Mouse (Mus musculus): Measurements from ENCODE around the gene Tarbp2. TPM values are rescaled to one million over a fixed set of nuclear protein-coding genes. Genes with fewer than 3 reads are reported as not detected.
A peak's percentile ranks its signal among the peaks of the same experiment; 100 is the strongest.

Gene Tarbp2
- 39.5 and 44.5 TPM in 2 replicates for polyA plus RNA-seq (2011; ENCODE audit: insufficient read length, low read depth, missing spikeins)

GRCm38 (mm10) chr15:102517976-102518858, at the start of gene Tarbp2:
Gene Tarbp2, plus strand, starts transcription at chr15:102518192.
- TF ChIP-seq CTCF (IDR thresholded peaks at IDR 0.05; ENCODE audit: borderline replicate concordance, insufficient read depth, low read length) (no peak), POLR2A (IDR thresholded peaks at IDR 0.05; ENCODE audit: low read depth, low read length) (no peak; the same call in none of the 2 replicates)
- Histone ChIP-seq H3K4me1 (ENCODE audit: control insufficient read depth, insufficient read depth, low read length) (peaks cover 6% of the 10 kb centered on the region; the same call in 1 of the 2 replicates), H3K27ac (ENCODE audit: insufficient read depth, low read length) (peak within 1 kb of the TSS; percentile 98), H3K4me3 (ENCODE audit: insufficient read depth, low read length) (peak within 1 kb of the TSS; percentile 86)

DNA sequence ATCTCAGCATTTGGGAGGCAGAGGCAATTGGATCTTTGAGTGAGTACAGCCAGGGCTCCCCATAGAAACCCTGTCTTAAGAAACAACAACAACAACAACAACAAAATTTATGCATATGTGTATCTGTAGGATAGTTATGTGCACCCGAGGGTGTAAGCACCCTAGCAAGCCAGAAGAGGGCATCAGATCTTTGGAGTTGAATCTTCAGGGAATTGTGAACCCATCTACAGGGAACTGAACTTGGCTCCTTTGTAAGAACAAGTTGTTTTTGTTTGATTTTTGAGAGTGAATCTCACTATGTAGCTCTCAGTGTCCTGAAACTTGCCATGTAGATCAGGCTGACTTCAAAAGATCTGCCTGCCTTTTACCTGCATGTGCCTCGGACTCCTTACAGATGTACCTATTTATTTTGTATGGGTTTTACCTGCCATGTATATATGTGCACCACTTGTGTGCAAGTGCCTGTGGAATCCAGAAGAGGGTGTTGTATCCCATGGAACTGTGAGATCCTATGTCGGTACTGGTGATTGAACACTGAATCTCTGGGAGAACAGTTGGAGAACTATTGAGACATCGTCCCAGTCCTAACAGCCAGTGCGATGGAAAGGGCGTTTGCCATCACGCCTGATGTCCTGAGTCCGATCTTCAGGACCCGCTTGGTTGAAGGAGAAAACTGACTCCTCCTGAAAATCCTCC, 49.2 kb upstream of the Tarbp2 start:
- H3K27ac ChIP-seq (ENCODE audit: insufficient read depth, low read length): no peak overlapping the region
- H3K4me3 ChIP-seq (ENCODE audit: insufficient read depth, low read length): no peak overlapping the region
- H3K4me1 ChIP-seq (ENCODE audit: control insufficient read depth, insufficient read depth, low read length): peaks cover 5% of the 10 kb centered on the region
- TF ChIP-seq POLR2A (IDR thresholded peaks at IDR 0.05; ENCODE audit: low read depth, low read length): no peak
- TF ChIP-seq CTCF (IDR thresholded peaks at IDR 0.05; ENCODE audit: borderline replicate concordance, insufficient read depth, low read length): no peak

GRCm38 (mm10) chr15:102470183-102470604, 47.8 kb upstream of the Tarbp2 start, which contains the start of gene Pcbp2:
Gene Pcbp2, plus strand, starts transcription at chr15:102470539.
- Histone ChIP-seq H3K27ac (ENCODE audit: insufficient read depth, low read length) (peak within 1 kb of the TSS; percentile 92), H3K4me1 (ENCODE audit: control insufficient read depth, insufficient read depth, low read length) (peaks cover 5% of the 10 kb centered on the region), H3K4me3 (ENCODE audit: insufficient read depth, low read length) (peak within 1 kb of the TSS; percentile 98)
- TF ChIP-seq POLR2A (IDR thresholded peaks at IDR 0.05; ENCODE audit: low read depth, low read length) (peak; percentile 50; the same call in 1 of the 2 replicates), CTCF (IDR thresholded peaks at IDR 0.05; ENCODE audit: borderline replicate concordance, insufficient read depth, low read length) (peak; percentile 62)

- peaks cover 5% of the 10 kb centered on the region for H3K4me1 ChIP-seq (ENCODE audit: control insufficient read depth, insufficient read depth, low read length)
Measured at GRCm38 (mm10) chr15:102470605-102471294, 47.2 kb upstream of the Tarbp2 start.

DNA sequence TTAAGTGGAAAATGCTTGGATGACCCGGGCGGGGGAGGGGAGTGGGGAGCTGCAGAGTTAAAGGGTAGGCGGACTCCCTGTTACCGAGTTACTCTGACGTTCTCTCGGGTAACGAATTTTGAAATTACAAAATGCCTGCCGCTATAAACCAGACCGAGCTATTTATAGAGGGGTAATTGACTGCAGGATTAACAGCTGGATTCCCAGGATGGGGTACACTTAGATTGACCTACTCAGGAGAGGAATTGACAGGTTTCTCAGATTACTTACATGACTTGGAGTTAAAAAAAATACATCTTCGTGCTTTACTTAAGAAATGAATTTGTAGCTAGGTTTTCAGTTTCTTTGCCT, 46.7 kb upstream of the Tarbp2 start:
- Histone ChIP-seq H3K27ac (ENCODE audit: insufficient read depth, low read length) (no peak overlapping the region), H3K4me1 (ENCODE audit: control insufficient read depth, insufficient read depth, low read length) (peaks cover 5% of the 10 kb centered on the region), H3K4me3 (ENCODE audit: insufficient read depth, low read length) (peak overlapping the region; percentile 98)
- TF ChIP-seq CTCF (IDR thresholded peaks at IDR 0.05; ENCODE audit: borderline replicate concordance, insufficient read depth, low read length): no peak
- no peak for TF ChIP-seq POLR2A (IDR thresholded peaks at IDR 0.05; ENCODE audit: low read depth, low read length)

More at GRCm38 (mm10) chr15:102470605-102471294, 47.2 kb upstream of the Tarbp2 start:
- TF ChIP-seq POLR2A (IDR thresholded peaks at IDR 0.05; ENCODE audit: low read depth, low read length): peak; percentile 48; the same call in 1 of the 2 replicates
- no peak for TF ChIP-seq CTCF (IDR thresholded peaks at IDR 0.05; ENCODE audit: borderline replicate concordance, insufficient read depth, low read length)
- peak overlapping the region; percentile 92 for H3K27ac ChIP-seq (ENCODE audit: insufficient read depth, low read length)
- H3K4me3 ChIP-seq (ENCODE audit: insufficient read depth, low read length): peak overlapping the region; percentile 98

DNA sequence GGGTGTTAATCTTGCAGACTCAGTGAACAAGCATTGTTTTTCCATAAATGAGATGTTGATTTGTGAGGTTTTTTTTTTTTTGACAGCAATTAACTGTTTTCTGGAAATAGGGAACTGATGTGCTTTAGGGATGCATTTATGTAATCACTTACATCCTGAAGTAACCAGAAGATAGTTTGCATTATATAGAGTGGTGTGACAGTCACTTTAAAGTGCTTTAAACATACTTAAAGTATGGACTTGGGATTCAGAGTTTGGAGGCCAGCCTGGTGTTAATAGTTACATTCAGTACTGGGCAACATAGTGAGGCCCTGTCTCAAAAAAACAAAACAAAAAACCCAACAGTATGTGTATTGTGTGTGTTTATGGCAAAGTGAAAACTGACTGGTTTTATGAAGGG, 46.3 kb upstream of the Tarbp2 start:
- peak overlapping the region; percentile 98 for H3K4me3 ChIP-seq (ENCODE audit: insufficient read depth, low read length)
- peaks cover 5% of the 10 kb centered on the region for H3K4me1 ChIP-seq (ENCODE audit: control insufficient read depth, insufficient read depth, low read length)
- no peak for TF ChIP-seq POLR2A (IDR thresholded peaks at IDR 0.05; ENCODE audit: low read depth, low read length)
- TF ChIP-seq CTCF (IDR thresholded peaks at IDR 0.05; ENCODE audit: borderline replicate concordance, insufficient read depth, low read length): no peak
- H3K27ac ChIP-seq (ENCODE audit: insufficient read depth, low read length): no peak overlapping the region

DNA sequence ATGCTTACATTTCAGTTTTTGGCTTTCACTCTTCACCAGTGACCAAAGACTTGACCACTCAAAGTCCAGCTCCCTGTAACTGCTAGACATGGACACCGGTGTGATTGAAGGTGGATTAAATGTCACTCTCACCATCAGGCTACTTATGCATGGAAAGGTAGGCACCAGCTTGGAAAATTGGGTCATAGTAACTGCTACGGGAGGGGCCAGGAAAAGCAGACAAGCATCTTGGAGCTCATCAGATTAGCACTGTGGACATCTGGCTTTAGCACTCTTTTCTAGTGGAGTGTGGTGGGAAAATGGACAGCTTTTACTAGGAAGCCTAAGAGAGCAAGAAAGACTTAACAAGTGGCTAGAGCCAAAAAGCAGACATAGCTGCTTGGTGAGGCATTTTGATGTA, 44.7 kb upstream of the Tarbp2 start:
- H3K4me1 ChIP-seq (ENCODE audit: control insufficient read depth, insufficient read depth, low read length): peaks cover 5% of the 10 kb centered on the region
- TF ChIP-seq POLR2A (IDR thresholded peaks at IDR 0.05; ENCODE audit: low read depth, low read length) (no peak), CTCF (IDR thresholded peaks at IDR 0.05; ENCODE audit: borderline replicate concordance, insufficient read depth, low read length) (no peak)
- H3K4me3 ChIP-seq (ENCODE audit: insufficient read depth, low read length): peak overlapping the region; percentile 21; the same call in 1 of the 2 replicates
- no peak overlapping the region for H3K27ac ChIP-seq (ENCODE audit: insufficient read depth, low read length)

GRCm38 (mm10) chr15:102474520-102474919, 43.5 kb upstream of the Tarbp2 start:
- no peak overlapping the region for H3K27ac ChIP-seq (ENCODE audit: insufficient read depth, low read length)
- H3K4me3 ChIP-seq (ENCODE audit: insufficient read depth, low read length): no peak overlapping the region
- H3K4me1 ChIP-seq (ENCODE audit: control insufficient read depth, insufficient read depth, low read length): peaks cover 5% of the 10 kb centered on the region
- no peak for TF ChIP-seq CTCF (IDR thresholded peaks at IDR 0.05; ENCODE audit: borderline replicate concordance, insufficient read depth, low read length)
- no peak for TF ChIP-seq POLR2A (IDR thresholded peaks at IDR 0.05; ENCODE audit: low read depth, low read length)

- Histone ChIP-seq H3K4me1 (ENCODE audit: control insufficient read depth, insufficient read depth, low read length) (no peaks in the 10 kb centered on the region), H3K4me3 (ENCODE audit: insufficient read depth, low read length) (no peak overlapping the region), H3K27ac (ENCODE audit: insufficient read depth, low read length) (no peak overlapping the region)
- TF ChIP-seq CTCF (IDR thresholded peaks at IDR 0.05; ENCODE audit: borderline replicate concordance, insufficient read depth, low read length) (no peak), POLR2A (IDR thresholded peaks at IDR 0.05; ENCODE audit: low read depth, low read length) (no peak)
Measured at GRCm38 (mm10) chr15:102483136-102483535, 34.9 kb upstream of the Tarbp2 start.
